Mouse (Mus musculus): Measurements from ENCODE around the gene Slc24a4.

- no peak for TF ChIP-seq CTCF (IDR thresholded peaks at IDR 0.05)
- no peak for TF ChIP-seq EP300 (IDR thresholded peaks at IDR 0.05)
These were observed 10.5 kb upstream of the Slc24a4 start for GRCm38 (mm10) chr12:102118014-102118413.

Measured in lung, postnatal 0 days (tissue).